Mouse (Mus musculus) limb, embryonic 15.5 days (tissue): Measurements from ENCODE around the gene Rbpj. TPM values are rescaled to one million over a fixed set of nuclear protein-coding genes. Genes with fewer than 3 reads are reported as not detected.
"Not testable (repeated sequence)": the region's sequence is repeated elsewhere in the genome, so short reads cannot be mapped to it uniquely, and the experiment has no call there.

ENCODE experiments used
- ATAC-seq: fragments of 200-750 bp; cut with Nextera tagmentation; 2 replicates; pipeline ENCODE4 v1.8.0; 2017; ENCODE audit warnings: low read depth, moderate TSS enrichment; ENCODE audit not compliant: insufficient number of reproducible peaks, low FRiP score, low TSS enrichment
- H3K27ac ChIP-seq: fragments of 300-500 bp; sonication (generic); 2 replicates; pipeline ENCODE4 v1.5.1; 2015; ENCODE audit warnings: moderate library complexity, mild to moderate bottlenecking, inconsistent platforms
- H3K27me3 ChIP-seq: fragments of 300-500 bp; sonication (generic); 2 replicates; pipeline ENCODE4 v1.6.1; 2015; ENCODE audit warnings: inconsistent platforms
- H3K36me3 ChIP-seq: fragments of 300-500 bp; sonication (generic); 2 replicates; pipeline ENCODE4 v1.6.1; 2015; ENCODE audit warnings: inconsistent platforms
- H3K4me1 ChIP-seq: fragments of 300-500 bp; sonication (generic); 2 replicates; pipeline ENCODE4 v1.6.1; 2015; ENCODE audit warnings: inconsistent platforms
- H3K4me2 ChIP-seq: fragments of 300-500 bp; sonication (generic); 2 replicates; pipeline ENCODE4 v1.6.1; 2015; ENCODE audit warnings: mild to moderate bottlenecking, inconsistent platforms
- H3K4me3 ChIP-seq: fragments of 300-500 bp; sonication (generic); 2 replicates; pipeline ENCODE4 v1.5.1; 2015; ENCODE audit warnings: mild to moderate bottlenecking, inconsistent platforms
- H3K9ac ChIP-seq: fragments of 300-500 bp; sonication (generic); 2 replicates; pipeline ENCODE4 v1.6.1; 2015; ENCODE audit warnings: inconsistent platforms
- H3K9me3 ChIP-seq: fragments of 300-500 bp; sonication (generic); 2 replicates; pipeline ENCODE4 v1.6.1; 2016; ENCODE audit warnings: inconsistent platforms
- WGBS: fragments of 180-500 bp; shearing (Covaris S2); methylation state at CpG from one replicate; pipeline ENCODE4 v1.1.7; 2015; 5-methylcytosine and 5-hydroxymethylcytosine counted together
- polyA plus RNA-seq: library from polyadenylated mRNA; unstranded; fragments of >200 nt; fragmentation: Nextera tagmentation; extraction: Ambion mirVana; gene quantifications from 2 replicates; pipeline ENCODE4 v1.2.1, GENCODE M21; 2015

Gene Rbpj
- polyA plus RNA-seq, 1 experiment from 2014 or later, result 36.5 TPM

- Histone ChIP-seq H3K4me2 (no peak overlapping the region), H3K27me3 (no peaks in the 10 kb centered on the region), H3K9me3 (no peaks in the 10 kb centered on the region), H3K4me1 (no peaks in the 10 kb centered on the region), H3K27ac (no peak overlapping the region), H3K9ac (no peak overlapping the region), H3K4me3 (no peak overlapping the region), H3K36me3 (no peaks in the 10 kb centered on the region)
- ATAC-seq, result no peak
- WGBS, result 81% methylated on average over 10 of the region's 10 CpGs
Observed at GRCm38 (mm10) chr5:53670321-53670938, 204.5 kb downstream of the Rbpj start.

GRCm38 (mm10) chr5:53671507-53671906 lies 205.6 kb downstream of the Rbpj start:
- Histone ChIP-seq H3K36me3 (no peaks in the 10 kb centered on the region), H3K27me3 (no peaks in the 10 kb centered on the region), H3K4me1 (no peaks in the 10 kb centered on the region), H3K9ac (no peak overlapping the region), H3K27ac (no peak overlapping the region), H3K4me3 (no peak overlapping the region), H3K4me2 (no peak overlapping the region), H3K9me3 (no peaks in the 10 kb centered on the region)
- WGBS, result 74% methylated on average over 4 of the region's 4 CpGs
- no peak for ATAC-seq

- ATAC-seq, result no peak
Observed at GRCm38 (mm10) chr5:53672352-53672751, 206.4 kb downstream of the Rbpj start.

GRCm38 (mm10) chr5:53673493-53674150 lies 207.7 kb downstream of the Rbpj start:
- 85% methylated on average over 5 of the region's 6 CpGs for WGBS
- not testable (repeated sequence) for H3K27me3 ChIP-seq, H3K36me3 ChIP-seq, H3K9ac ChIP-seq, H3K27ac ChIP-seq, H3K9me3 ChIP-seq, H3K4me2 ChIP-seq, H3K4me1 ChIP-seq, H3K4me3 ChIP-seq, ATAC-seq

More at GRCm38 (mm10) chr5:53672352-53672751, 206.4 kb downstream of the Rbpj start:
- H3K4me2 ChIP-seq, result no peak overlapping the region
- H3K27ac ChIP-seq, result no peak overlapping the region
- no peaks in the 10 kb centered on the region for H3K27me3 ChIP-seq
- H3K9ac ChIP-seq, result no peak overlapping the region
- H3K4me1 ChIP-seq, result no peaks in the 10 kb centered on the region
- no peaks in the 10 kb centered on the region for H3K9me3 ChIP-seq
- H3K4me3 ChIP-seq, result no peak overlapping the region
- 15% methylated on average over 5 of the region's 5 CpGs for WGBS
- no peaks in the 10 kb centered on the region for H3K36me3 ChIP-seq

GRCm38 (mm10) chr5:53676671-53677070 lies 210.7 kb downstream of the Rbpj start:
- no peak overlapping the region for H3K4me2 ChIP-seq
- H3K27ac ChIP-seq, result no peak overlapping the region
- no peak for ATAC-seq
- H3K36me3 ChIP-seq, result no peaks in the 10 kb centered on the region
- 88% methylated on average over 8 of the region's 8 CpGs for WGBS
- H3K9me3 ChIP-seq, result no peaks in the 10 kb centered on the region
- no peaks in the 10 kb centered on the region for H3K27me3 ChIP-seq
- H3K4me1 ChIP-seq, result no peaks in the 10 kb centered on the region
- H3K9ac ChIP-seq, result no peak overlapping the region
- H3K4me3 ChIP-seq, result no peak overlapping the region

- Histone ChIP-seq H3K9me3 (no peaks in the 10 kb centered on the region), H3K4me1 (no peaks in the 10 kb centered on the region), H3K27me3 (no peaks in the 10 kb centered on the region), H3K27ac (no peak overlapping the region), H3K36me3 (no peaks in the 10 kb centered on the region), H3K4me3 (no peak overlapping the region), H3K9ac (no peak overlapping the region), H3K4me2 (no peak overlapping the region)
- no peak for ATAC-seq
- WGBS, result 54% methylated on average over 13 of the region's 13 CpGs
Observed at GRCm38 (mm10) chr5:53678036-53678767, 212.2 kb downstream of the Rbpj start.

GRCm38 (mm10) chr5:53679651-53680050 lies 213.7 kb downstream of the Rbpj start:
- H3K4me3 ChIP-seq, result no peak overlapping the region
- H3K36me3 ChIP-seq, result no peaks in the 10 kb centered on the region
- H3K9me3 ChIP-seq, result no peaks in the 10 kb centered on the region
- H3K27me3 ChIP-seq, result no peaks in the 10 kb centered on the region
- no peaks in the 10 kb centered on the region for H3K4me1 ChIP-seq
- 55% methylated on average over 6 of the region's 6 CpGs for WGBS
- no peak for ATAC-seq
- no peak overlapping the region for H3K27ac ChIP-seq
- H3K4me2 ChIP-seq, result no peak overlapping the region
- H3K9ac ChIP-seq, result no peak overlapping the region

- no peaks in the 10 kb centered on the region for H3K4me1 ChIP-seq
- H3K36me3 ChIP-seq, result no peaks in the 10 kb centered on the region
- no peaks in the 10 kb centered on the region for H3K27me3 ChIP-seq
- no peak overlapping the region for H3K4me3 ChIP-seq
- no peak overlapping the region for H3K27ac ChIP-seq
- no peaks in the 10 kb centered on the region for H3K9me3 ChIP-seq
- WGBS, result 84% methylated on average over 3 of the region's 3 CpGs
- no peak overlapping the region for H3K9ac ChIP-seq
- no peak for ATAC-seq
- no peak overlapping the region for H3K4me2 ChIP-seq
Observed at GRCm38 (mm10) chr5:53683916-53684315, 218.0 kb downstream of the Rbpj start.

GRCm38 (mm10) chr5:53684417-53684816 lies 218.5 kb downstream of the Rbpj start:
- Histone ChIP-seq H3K4me3 (no peak overlapping the region), H3K9ac (no peak overlapping the region), H3K36me3 (no peaks in the 10 kb centered on the region), H3K27me3 (no peaks in the 10 kb centered on the region), H3K27ac (no peak overlapping the region), H3K9me3 (no peaks in the 10 kb centered on the region), H3K4me2 (no peak overlapping the region), H3K4me1 (no peaks in the 10 kb centered on the region)
- no peak for ATAC-seq
- WGBS, result 82% methylated on average over 1 of the region's 1 CpGs

GRCm38 (mm10) chr5:53685623-53686022 lies 219.7 kb downstream of the Rbpj start:
- Histone ChIP-seq H3K4me2 (no peak overlapping the region), H3K27me3 (no peaks in the 10 kb centered on the region), H3K4me3 (no peak overlapping the region), H3K9me3 (no peaks in the 10 kb centered on the region), H3K4me1 (no peaks in the 10 kb centered on the region), H3K9ac (no peak overlapping the region), H3K27ac (no peak overlapping the region), H3K36me3 (no peaks in the 10 kb centered on the region)
- ATAC-seq, result no peak
- 73% methylated on average over 4 of the region's 4 CpGs for WGBS

- Histone ChIP-seq H3K4me3 (no peak overlapping the region), H3K4me1 (no peaks in the 10 kb centered on the region), H3K36me3 (no peaks in the 10 kb centered on the region), H3K27me3 (no peaks in the 10 kb centered on the region), H3K9ac (no peak overlapping the region), H3K4me2 (no peak overlapping the region), H3K27ac (no peak overlapping the region), H3K9me3 (no peaks in the 10 kb centered on the region)
- WGBS, result 74% methylated on average over 2 of the region's 2 CpGs
- ATAC-seq, result no peak
Observed at GRCm38 (mm10) chr5:53686379-53686778, 220.4 kb downstream of the Rbpj start.

- ATAC-seq, result no peak
- H3K4me1 ChIP-seq, result no peaks in the 10 kb centered on the region
- no peak overlapping the region for H3K27ac ChIP-seq
Observed at GRCm38 (mm10) chr5:53688326-53688725, 222.4 kb downstream of the Rbpj start.

More at GRCm38 (mm10) chr5:53688326-53688725, 222.4 kb downstream of the Rbpj start:
- Histone ChIP-seq H3K9me3 (no peaks in the 10 kb centered on the region), H3K4me2 (no peak overlapping the region), H3K9ac (no peak overlapping the region), H3K36me3 (no peaks in the 10 kb centered on the region), H3K4me3 (no peak overlapping the region), H3K27me3 (no peaks in the 10 kb centered on the region)
- WGBS, result 77% methylated on average over 7 of the region's 7 CpGs
